Mouse (Mus musculus) right cerebral cortex, adult 18-20 months (tissue): ENCODE measurements around the gene Ahnak.
A peak's percentile ranks its signal among the peaks of the same experiment; 100 is the strongest.
"Not testable (repeated sequence)": the region's sequence is repeated elsewhere in the genome, so short reads cannot be mapped to it uniquely, and the experiment has no call there.

ENCODE experiments used
- DNase-seq: peaks from one replicate; pipeline ENCODE4 v3.0.0; 2022; ENCODE audit warnings: mixed read lengths

Gene Ahnak

GRCm38 (mm10) chr19:9069687-9070307, 80.7 kb downstream of the Ahnak start:
- DNase-seq, result peak; percentile 17

- no peak for DNase-seq
Observed at GRCm38 (mm10) chr19:9070316-9070715, 81.2 kb downstream of the Ahnak start.

- DNase-seq, result peak; percentile 21
Observed at GRCm38 (mm10) chr19:9071456-9072156, 82.5 kb downstream of the Ahnak start.

GRCm38 (mm10) chr19:9072157-9072530, 83.1 kb downstream of the Ahnak start:
- DNase-seq, result no peak

- no peak for DNase-seq
Observed at GRCm38 (mm10) chr19:9073776-9074411, 84.8 kb downstream of the Ahnak start.

GRCm38 (mm10) chr19:9074424-9074823, 85.3 kb downstream of the Ahnak start:
- no peak for DNase-seq

- DNase-seq, result no peak
Observed at GRCm38 (mm10) chr19:9075558-9075957, 86.5 kb downstream of the Ahnak start.

GRCm38 (mm10) chr19:9076035-9076434, 87.0 kb downstream of the Ahnak start:
- DNase-seq, result no peak

- DNase-seq, result no peak
Observed at GRCm38 (mm10) chr19:9076982-9077660, 88.0 kb downstream of the Ahnak start.

GRCm38 (mm10) chr19:9079916-9080315, 90.8 kb downstream of the Ahnak start:
- DNase-seq, result no peak

GRCm38 (mm10) chr19:9081311-9082190, 92.5 kb downstream of the Ahnak start:
- no peak for DNase-seq

GRCm38 (mm10) chr19:9082191-9083009, 93.3 kb downstream of the Ahnak start:
- peak; percentile 65 for DNase-seq

- no peak for DNase-seq
Observed at GRCm38 (mm10) chr19:9083010-9083355, 93.9 kb downstream of the Ahnak start.

GRCm38 (mm10) chr19:9083892-9084291, 94.8 kb downstream of the Ahnak start:
- not testable (repeated sequence) for DNase-seq

GRCm38 (mm10) chr19:9087821-9088220, 98.7 kb downstream of the Ahnak start, which contains the start of gene Scgb1a1:
Gene Scgb1a1, minus strand, starts transcription at chr19:9087958.
- DNase-seq, result no peak

- no peak for DNase-seq
Observed at GRCm38 (mm10) chr19:9090191-9090590, 101.1 kb downstream of the Ahnak start.

- no peak for DNase-seq
Observed at GRCm38 (mm10) chr19:9090709-9091108, 101.6 kb downstream of the Ahnak start.

- DNase-seq, result no peak
Observed at GRCm38 (mm10) chr19:9095111-9095510, 106.0 kb downstream of the Ahnak start.

- no peak for DNase-seq
Observed at GRCm38 (mm10) chr19:9097441-9097840, 108.4 kb downstream of the Ahnak start.

- DNase-seq, result no peak
Observed at GRCm38 (mm10) chr19:9099751-9100150, 110.7 kb downstream of the Ahnak start.

- no peak for DNase-seq
Observed at GRCm38 (mm10) chr19:9100297-9101061, 111.4 kb downstream of the Ahnak start.
